Mouse (Mus musculus): ENCODE results near the gene Slc25a24. TPM values are rescaled to one million over a fixed set of nuclear protein-coding genes. Genes with fewer than 3 reads are reported as not detected.
A peak's percentile ranks its signal among the peaks of the same experiment; 100 is the strongest.

The Slc25a24 gene
- polyA plus RNA-seq, 1 experiment from 2014 or later: 7.5 TPM

- WGBS: 94% methylated on average over 4 of the region's 4 CpGs
- no peak for ATAC-seq (ENCODE audit: low FRiP score, low TSS enrichment)
- Histone ChIP-seq H3K4me1 (ENCODE audit: control insufficient read depth, insufficient read depth, low read length) (no peaks in the 10 kb centered on the region), H3K9ac (replicated peaks; ENCODE audit: low read length) (no peak overlapping the region), H3K4me2 (ENCODE audit: low read length) (no peak overlapping the region), H3K36me3 (ENCODE audit: control insufficient read depth, insufficient read depth, low read length) (0 out of 2 replicates have a peak, but pooled peaks cover 7% of the 10 kb centered on the region), H3K27me3 (ENCODE audit: control insufficient read depth, insufficient read depth, low read length) (no peaks in the 10 kb centered on the region), H3K9me3 (ENCODE audit: control insufficient read depth, low read length) (no peaks in the 10 kb centered on the region), H3K27ac (replicated peaks; ENCODE audit: low read depth, low read length) (no peak overlapping the region), H3K4me3 (replicated peaks; ENCODE audit: low read depth, low read length) (no peak overlapping the region)
- DNase-seq: no peak
Observed at GRCm38 (mm10) chr3:109155926-109156669, 33.1 kb downstream of the Slc25a24 start.

DNA sequence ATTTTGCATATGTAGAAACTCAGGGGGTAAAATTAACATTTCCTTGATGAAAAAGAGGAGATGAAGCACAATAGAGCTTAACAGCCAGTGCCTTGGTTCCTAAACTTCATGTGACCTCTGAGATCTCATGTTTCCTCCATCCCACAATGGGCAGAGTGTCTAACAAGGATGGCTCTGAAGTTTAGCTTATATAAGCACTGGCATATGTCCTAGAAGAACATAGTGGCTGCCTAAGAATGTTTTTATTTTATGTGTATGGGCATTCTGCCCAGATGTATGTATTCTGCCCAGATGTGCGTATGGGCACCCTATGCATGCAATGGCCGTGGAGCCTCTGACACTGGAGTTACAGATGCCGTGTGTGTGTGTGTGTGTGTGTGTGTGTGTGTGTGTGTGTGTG is 34.5 kb downstream of the Slc25a24 start:
- Histone ChIP-seq H3K27ac (replicated peaks; ENCODE audit: low read depth, low read length) (no peak overlapping the region), H3K4me1 (ENCODE audit: control insufficient read depth, insufficient read depth, low read length) (no peaks in the 10 kb centered on the region), H3K27me3 (ENCODE audit: control insufficient read depth, insufficient read depth, low read length) (no peaks in the 10 kb centered on the region), H3K9ac (replicated peaks; ENCODE audit: low read length) (no peak overlapping the region), H3K4me3 (replicated peaks; ENCODE audit: low read depth, low read length) (no peak overlapping the region), H3K9me3 (ENCODE audit: control insufficient read depth, low read length) (no peaks in the 10 kb centered on the region), H3K4me2 (ENCODE audit: low read length) (no peak overlapping the region), H3K36me3 (ENCODE audit: control insufficient read depth, insufficient read depth, low read length) (0 out of 2 replicates have a peak, but pooled peaks cover 7% of the 10 kb centered on the region)
- no peak for DNase-seq
- no peak for ATAC-seq (ENCODE audit: low FRiP score, low TSS enrichment)
- 88% methylated on average over 3 of the region's 3 CpGs for WGBS

DNA sequence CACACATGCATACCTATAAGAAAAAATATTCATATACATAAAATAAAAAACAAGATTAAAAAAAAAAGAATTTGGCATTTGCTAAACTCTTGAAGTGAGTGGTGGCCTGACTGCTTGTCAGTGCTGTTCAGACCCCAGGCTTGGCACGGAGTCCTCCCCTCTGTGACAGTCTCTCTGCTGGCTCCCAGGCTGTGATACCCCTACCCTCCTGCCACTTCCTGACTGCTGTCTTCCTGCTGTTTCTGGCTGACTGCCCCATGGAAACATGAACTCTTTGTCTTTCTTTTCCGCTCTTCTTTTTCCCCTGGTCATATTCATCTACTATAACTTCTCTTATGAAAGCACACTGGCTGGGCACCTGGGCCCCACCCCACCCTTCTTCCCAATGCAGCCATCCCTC is 41.1 kb downstream of the Slc25a24 start:
- ATAC-seq (ENCODE audit: low FRiP score, low TSS enrichment) (no peak), DNase-seq (no peak)
- Histone ChIP-seq H3K36me3 (ENCODE audit: control insufficient read depth, insufficient read depth, low read length) (peaks cover 11% of the 10 kb centered on the region), H3K4me1 (ENCODE audit: control insufficient read depth, insufficient read depth, low read length) (no peaks in the 10 kb centered on the region), H3K4me3 (replicated peaks; ENCODE audit: low read depth, low read length) (no peak overlapping the region), H3K27me3 (ENCODE audit: control insufficient read depth, insufficient read depth, low read length) (no peaks in the 10 kb centered on the region), H3K4me2 (ENCODE audit: low read length) (no peak overlapping the region), H3K9ac (replicated peaks; ENCODE audit: low read length) (no peak overlapping the region), H3K27ac (replicated peaks; ENCODE audit: low read depth, low read length) (no peak overlapping the region), H3K9me3 (ENCODE audit: control insufficient read depth, low read length) (no peaks in the 10 kb centered on the region)
- 95% methylated on average over 2 of the region's 2 CpGs for WGBS

- Histone ChIP-seq H3K36me3 (ENCODE audit: control insufficient read depth, insufficient read depth, low read length) (peaks cover 8% of the 10 kb centered on the region), H3K9me3 (ENCODE audit: control insufficient read depth, low read length) (no peaks in the 10 kb centered on the region), H3K4me2 (ENCODE audit: low read length) (no peak overlapping the region), H3K27ac (replicated peaks; ENCODE audit: low read depth, low read length) (no peak overlapping the region), H3K27me3 (ENCODE audit: control insufficient read depth, insufficient read depth, low read length) (no peaks in the 10 kb centered on the region), H3K9ac (replicated peaks; ENCODE audit: low read length) (no peak overlapping the region), H3K4me1 (ENCODE audit: control insufficient read depth, insufficient read depth, low read length) (no peaks in the 10 kb centered on the region), H3K4me3 (replicated peaks; ENCODE audit: low read depth, low read length) (no peak overlapping the region)
- ATAC-seq (ENCODE audit: low FRiP score, low TSS enrichment) (no peak), DNase-seq (no peak)
- 90% methylated on average over 1 of the region's 1 CpGs for WGBS
Observed at GRCm38 (mm10) chr3:109164644-109165043, 41.7 kb downstream of the Slc25a24 start.

- 92% methylated on average over 8 of the region's 8 CpGs for WGBS
- Histone ChIP-seq H3K9me3 (ENCODE audit: control insufficient read depth, low read length) (no peaks in the 10 kb centered on the region), H3K27ac (replicated peaks; ENCODE audit: low read depth, low read length) (no peak overlapping the region), H3K36me3 (ENCODE audit: control insufficient read depth, insufficient read depth, low read length) (peaks cover 4% of the 10 kb centered on the region), H3K9ac (replicated peaks; ENCODE audit: low read length) (no peak overlapping the region), H3K4me1 (ENCODE audit: control insufficient read depth, insufficient read depth, low read length) (no peaks in the 10 kb centered on the region), H3K4me3 (replicated peaks; ENCODE audit: low read depth, low read length) (no peak overlapping the region), H3K27me3 (ENCODE audit: control insufficient read depth, insufficient read depth, low read length) (no peaks in the 10 kb centered on the region), H3K4me2 (ENCODE audit: low read length) (no peak overlapping the region)
- ATAC-seq (ENCODE audit: low FRiP score, low TSS enrichment): no peak
- no peak for DNase-seq
Observed at GRCm38 (mm10) chr3:109165214-109165829, 42.4 kb downstream of the Slc25a24 start.

DNA sequence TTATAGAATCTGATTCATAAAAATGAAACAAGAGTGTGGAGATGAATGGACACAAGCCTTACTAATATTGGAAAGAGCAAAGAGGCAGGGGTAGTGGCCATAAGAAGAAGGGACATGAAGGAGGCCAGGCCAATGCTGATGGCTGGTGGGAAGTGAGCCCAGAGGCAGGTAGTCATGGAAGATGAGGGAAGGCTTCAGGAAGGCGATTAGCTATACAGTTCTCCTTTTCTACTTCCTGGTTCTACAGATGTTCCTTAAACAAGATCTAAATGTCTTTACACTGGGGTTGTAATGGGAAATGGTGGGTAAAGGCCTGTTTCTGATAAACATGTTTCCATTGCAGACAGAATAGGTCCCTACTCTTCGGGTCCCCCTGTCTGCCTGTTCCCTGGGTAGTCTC is 46.2 kb downstream of the Slc25a24 start:
- H3K9me3 ChIP-seq (ENCODE audit: control insufficient read depth, low read length): no peaks in the 10 kb centered on the region
- ATAC-seq (ENCODE audit: low FRiP score, low TSS enrichment) (no peak), DNase-seq (no peak)
- no peak overlapping the region for H3K9ac ChIP-seq (replicated peaks; ENCODE audit: low read length)
- H3K4me3 ChIP-seq (replicated peaks; ENCODE audit: low read depth, low read length): no peak overlapping the region
- no peak overlapping the region for H3K4me2 ChIP-seq (ENCODE audit: low read length)
- H3K27ac ChIP-seq (replicated peaks; ENCODE audit: low read depth, low read length): no peak overlapping the region
- WGBS: 92% methylated on average over 2 of the region's 2 CpGs
- H3K4me1 ChIP-seq (ENCODE audit: control insufficient read depth, insufficient read depth, low read length): no peaks in the 10 kb centered on the region
- H3K36me3 ChIP-seq (ENCODE audit: control insufficient read depth, insufficient read depth, low read length): peaks cover 4% of the 10 kb centered on the region
- H3K27me3 ChIP-seq (ENCODE audit: control insufficient read depth, insufficient read depth, low read length): no peaks in the 10 kb centered on the region

DNA sequence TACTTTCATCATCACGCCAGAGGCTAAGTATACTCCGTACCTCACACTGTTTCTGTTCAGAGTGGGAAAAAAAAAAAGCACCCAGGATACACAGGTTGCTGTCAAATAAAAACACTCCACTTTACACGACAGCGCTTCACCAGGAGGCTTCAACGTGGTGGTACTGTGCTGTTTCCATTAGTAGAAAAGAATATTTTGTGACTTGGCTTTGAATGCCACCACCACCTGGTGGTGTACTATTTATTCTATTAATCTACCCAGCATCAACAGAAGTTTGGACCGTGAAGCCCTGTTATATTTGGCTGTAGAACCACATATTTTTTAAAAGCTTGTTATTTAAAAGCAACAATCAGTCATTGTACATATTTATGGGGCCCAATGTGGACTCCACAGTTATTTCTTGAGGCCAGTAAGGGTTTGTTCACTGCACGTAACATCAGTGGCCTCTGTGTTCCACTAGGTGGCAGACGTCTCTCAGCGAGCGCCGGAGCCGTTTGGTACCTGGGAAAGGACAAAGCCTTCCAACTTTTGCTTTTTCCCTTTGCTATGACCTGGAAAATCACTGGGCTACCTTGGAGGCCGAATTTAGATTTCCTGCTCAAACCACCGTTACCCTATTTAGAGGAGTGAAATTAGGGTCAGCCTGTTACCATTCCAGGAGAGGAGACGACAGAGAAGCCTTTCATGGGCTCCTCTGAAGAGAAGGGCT is 48.3 kb downstream of the Slc25a24 start:
- Histone ChIP-seq H3K4me1 (ENCODE audit: control insufficient read depth, insufficient read depth, low read length) (no peaks in the 10 kb centered on the region), H3K27me3 (ENCODE audit: control insufficient read depth, insufficient read depth, low read length) (no peaks in the 10 kb centered on the region), H3K27ac (replicated peaks; ENCODE audit: low read depth, low read length) (no peak overlapping the region), H3K9me3 (ENCODE audit: control insufficient read depth, low read length) (no peaks in the 10 kb centered on the region), H3K4me2 (ENCODE audit: low read length) (no peak overlapping the region), H3K36me3 (ENCODE audit: control insufficient read depth, insufficient read depth, low read length) (peaks cover 4% of the 10 kb centered on the region), H3K4me3 (replicated peaks; ENCODE audit: low read depth, low read length) (no peak overlapping the region), H3K9ac (replicated peaks; ENCODE audit: low read length) (no peak overlapping the region)
- DNase-seq (peak; percentile 91), ATAC-seq (ENCODE audit: low FRiP score, low TSS enrichment) (peak; percentile 71; the same call in 1 of the 2 replicates)
- 30% methylated on average over 15 of the region's 15 CpGs for WGBS

GRCm38 (mm10) chr3:109174394-109174793 is 51.4 kb downstream of the Slc25a24 start:
- no peaks in the 10 kb centered on the region for H3K36me3 ChIP-seq (ENCODE audit: control insufficient read depth, insufficient read depth, low read length)
- no peak overlapping the region for H3K4me2 ChIP-seq (ENCODE audit: low read length)
- H3K27me3 ChIP-seq (ENCODE audit: control insufficient read depth, insufficient read depth, low read length): no peaks in the 10 kb centered on the region
- H3K27ac ChIP-seq (replicated peaks; ENCODE audit: low read depth, low read length): no peak overlapping the region
- DNase-seq (no peak), ATAC-seq (ENCODE audit: low FRiP score, low TSS enrichment) (no peak)
- peaks cover 3% of the 10 kb centered on the region; the same call in 1 of the 2 replicates for H3K4me1 ChIP-seq (ENCODE audit: control insufficient read depth, insufficient read depth, low read length)
- no peak overlapping the region for H3K4me3 ChIP-seq (replicated peaks; ENCODE audit: low read depth, low read length)
- H3K9ac ChIP-seq (replicated peaks; ENCODE audit: low read length): no peak overlapping the region
- H3K9me3 ChIP-seq (ENCODE audit: control insufficient read depth, low read length): no peaks in the 10 kb centered on the region
- WGBS: 86% methylated on average over 5 of the region's 5 CpGs

All from midbrain, embryonic 14.5 days (tissue).